Mouse (Mus musculus) brain, embryonic 14.5 days (tissue): ENCODE data around the gene G6pc2.

ENCODE experiments used
- CTCF ChIP-seq: fragments of 200-500 bp; IDR thresholded peaks from 2 replicates; pipeline ENCODE4 v1.5.1; 2012; ENCODE audit warnings: inconsistent platforms, mild to moderate bottlenecking, moderate library complexity, borderline replicate concordance; ENCODE audit not compliant: insufficient read depth, insufficient read length; ENCODE audit errors: extremely low read depth
- POLR2A ChIP-seq: fragments of 200-500 bp; IDR thresholded peaks from 2 replicates; pipeline ENCODE4 v1.6.1; 2012; ENCODE audit warnings: mild to moderate bottlenecking, inconsistent platforms, borderline replicate concordance; ENCODE audit not compliant: poor library complexity, insufficient read depth, insufficient read length, severe bottlenecking; ENCODE audit errors: extremely low read depth

DNA sequence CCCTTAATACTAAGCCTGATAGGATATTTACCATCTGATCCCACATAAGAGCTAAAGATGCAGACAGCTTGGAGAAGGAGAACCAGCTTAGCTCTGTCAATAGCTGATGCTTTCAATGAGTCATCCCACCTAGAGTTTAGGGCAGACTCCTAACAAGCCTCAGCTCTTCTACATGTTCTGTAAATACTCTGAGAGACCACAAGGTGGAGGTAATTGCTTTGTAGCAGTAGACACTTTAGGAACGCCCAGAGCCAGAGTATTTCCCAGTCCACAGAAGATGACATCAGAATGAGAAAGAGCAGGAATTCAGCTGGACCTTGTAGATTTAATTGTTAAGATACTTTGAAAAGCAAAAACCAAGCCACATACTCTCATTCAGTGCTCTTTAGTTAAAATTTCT is 65.0 kb downstream of the G6pc2 start:
- TF ChIP-seq CTCF (peak; percentile 47; the same call in 1 of the 2 replicates), POLR2A (no peak)
